Mouse (Mus musculus): ENCODE measurements around the gene Slc13a1. TPM values are rescaled to one million over a fixed set of nuclear protein-coding genes. Genes with fewer than 3 reads are reported as not detected.

Gene Slc13a1
- polyA plus RNA-seq, 1 experiment from 2014 or later, result not detected

GRCm38 (mm10) chr6:24154901-24155300, 13.0 kb downstream of the Slc13a1 start:
- Histone ChIP-seq H3K36me3 (ENCODE audit: insufficient read depth, low read length) (no peaks in the 10 kb centered on the region), H3K9ac (replicated peaks; ENCODE audit: low read depth) (no peak overlapping the region), H3K27ac (ENCODE audit: low read length) (no peak overlapping the region), H3K9me3 (ENCODE audit: low read length) (no peaks in the 10 kb centered on the region), H3K4me3 (ENCODE audit: low read depth, low read length) (no peak overlapping the region), H3K4me1 (ENCODE audit: insufficient read depth, low read depth, low read length) (no peaks in the 10 kb centered on the region), H3K27me3 (replicated peaks; ENCODE audit: insufficient read depth, low read length) (no peaks in the 10 kb centered on the region), H3K4me2 (replicated peaks; ENCODE audit: low read depth, low read length) (no peak overlapping the region)
- 59% methylated on average over 4 of the region's 4 CpGs for WGBS
- ATAC-seq, result no peak
- TF ChIP-seq CTCF (IDR thresholded peaks at IDR 0.05) (no peak), EP300 (IDR thresholded peaks at IDR 0.05) (no peak)
- DNase-seq (ENCODE audit: low spot score), result no peak

- Histone ChIP-seq H3K4me3 (ENCODE audit: low read depth, low read length) (no peak overlapping the region), H3K27me3 (replicated peaks; ENCODE audit: insufficient read depth, low read length) (no peaks in the 10 kb centered on the region), H3K4me2 (replicated peaks; ENCODE audit: low read depth, low read length) (no peak overlapping the region), H3K27ac (ENCODE audit: low read length) (no peak overlapping the region), H3K4me1 (ENCODE audit: insufficient read depth, low read depth, low read length) (no peaks in the 10 kb centered on the region), H3K36me3 (ENCODE audit: insufficient read depth, low read length) (no peaks in the 10 kb centered on the region), H3K9ac (replicated peaks; ENCODE audit: low read depth) (no peak overlapping the region), H3K9me3 (ENCODE audit: low read length) (no peaks in the 10 kb centered on the region)
- WGBS, result 90% methylated on average over 4 of the region's 4 CpGs
- ATAC-seq (no peak), DNase-seq (ENCODE audit: low spot score) (no peak)
- TF ChIP-seq CTCF (IDR thresholded peaks at IDR 0.05), result no peak
- no peak for TF ChIP-seq EP300 (IDR thresholded peaks at IDR 0.05)
These were observed 34.9 kb downstream of the Slc13a1 start for GRCm38 (mm10) chr6:24132951-24133350.

GRCm38 (mm10) chr6:24122632-24123031, 45.3 kb downstream of the Slc13a1 start:
- TF ChIP-seq CTCF (IDR thresholded peaks at IDR 0.05), result no peak
- TF ChIP-seq EP300 (IDR thresholded peaks at IDR 0.05), result no peak
- Histone ChIP-seq H3K9ac (replicated peaks; ENCODE audit: low read depth) (no peak overlapping the region), H3K27ac (ENCODE audit: low read length) (no peak overlapping the region), H3K27me3 (replicated peaks; ENCODE audit: insufficient read depth, low read length) (no peaks in the 10 kb centered on the region), H3K4me2 (replicated peaks; ENCODE audit: low read depth, low read length) (no peak overlapping the region), H3K4me1 (ENCODE audit: insufficient read depth, low read depth, low read length) (no peaks in the 10 kb centered on the region), H3K9me3 (ENCODE audit: low read length) (no peaks in the 10 kb centered on the region), H3K36me3 (ENCODE audit: insufficient read depth, low read length) (no peaks in the 10 kb centered on the region), H3K4me3 (ENCODE audit: low read depth, low read length) (no peak overlapping the region)
- no peak for ATAC-seq
- no peak for DNase-seq (ENCODE audit: low spot score)

GRCm38 (mm10) chr6:24111614-24112013, 56.3 kb downstream of the Slc13a1 start:
- no peaks in the 10 kb centered on the region for H3K9me3 ChIP-seq (ENCODE audit: low read length)
- no peak for ATAC-seq
- H3K27me3 ChIP-seq (replicated peaks; ENCODE audit: insufficient read depth, low read length), result no peaks in the 10 kb centered on the region
- DNase-seq (ENCODE audit: low spot score), result no peak
- TF ChIP-seq CTCF (IDR thresholded peaks at IDR 0.05) (no peak), EP300 (IDR thresholded peaks at IDR 0.05) (no peak)
- no peaks in the 10 kb centered on the region for H3K36me3 ChIP-seq (ENCODE audit: insufficient read depth, low read length)
- WGBS, result 90% methylated on average over 8 of the region's 8 CpGs
- H3K9ac ChIP-seq (replicated peaks; ENCODE audit: low read depth), result no peak overlapping the region
- H3K4me2 ChIP-seq (replicated peaks; ENCODE audit: low read depth, low read length), result no peak overlapping the region
- no peak overlapping the region for H3K27ac ChIP-seq (ENCODE audit: low read length)
- H3K4me1 ChIP-seq (ENCODE audit: insufficient read depth, low read depth, low read length), result no peaks in the 10 kb centered on the region
- H3K4me3 ChIP-seq (ENCODE audit: low read depth, low read length), result no peak overlapping the region

GRCm38 (mm10) chr6:24108471-24108870, 59.4 kb downstream of the Slc13a1 start:
- Histone ChIP-seq H3K27ac (ENCODE audit: low read length) (no peak overlapping the region), H3K36me3 (ENCODE audit: insufficient read depth, low read length) (no peaks in the 10 kb centered on the region), H3K4me2 (replicated peaks; ENCODE audit: low read depth, low read length) (no peak overlapping the region), H3K27me3 (replicated peaks; ENCODE audit: insufficient read depth, low read length) (no peaks in the 10 kb centered on the region), H3K9me3 (ENCODE audit: low read length) (no peaks in the 10 kb centered on the region), H3K4me3 (ENCODE audit: low read depth, low read length) (no peak overlapping the region), H3K9ac (replicated peaks; ENCODE audit: low read depth) (no peak overlapping the region), H3K4me1 (ENCODE audit: insufficient read depth, low read depth, low read length) (no peaks in the 10 kb centered on the region)
- WGBS, result 93% methylated on average over 4 of the region's 4 CpGs
- ATAC-seq (no peak), DNase-seq (ENCODE audit: low spot score) (no peak)
- no peak for TF ChIP-seq EP300 (IDR thresholded peaks at IDR 0.05)
- TF ChIP-seq CTCF (IDR thresholded peaks at IDR 0.05), result no peak

GRCm38 (mm10) chr6:24106157-24106556, 61.7 kb downstream of the Slc13a1 start:
- Histone ChIP-seq H3K4me3 (ENCODE audit: low read depth, low read length) (no peak overlapping the region), H3K27ac (ENCODE audit: low read length) (no peak overlapping the region), H3K9ac (replicated peaks; ENCODE audit: low read depth) (no peak overlapping the region), H3K4me1 (ENCODE audit: insufficient read depth, low read depth, low read length) (no peaks in the 10 kb centered on the region), H3K9me3 (ENCODE audit: low read length) (no peaks in the 10 kb centered on the region), H3K36me3 (ENCODE audit: insufficient read depth, low read length) (no peaks in the 10 kb centered on the region), H3K4me2 (replicated peaks; ENCODE audit: low read depth, low read length) (no peak overlapping the region), H3K27me3 (replicated peaks; ENCODE audit: insufficient read depth, low read length) (no peaks in the 10 kb centered on the region)
- no peak for TF ChIP-seq CTCF (IDR thresholded peaks at IDR 0.05)
- TF ChIP-seq EP300 (IDR thresholded peaks at IDR 0.05), result no peak
- DNase-seq (ENCODE audit: low spot score), result no peak
- no peak for ATAC-seq
- WGBS, result 53% methylated on average over 3 of the region's 3 CpGs

GRCm38 (mm10) chr6:24105681-24106080, 62.2 kb downstream of the Slc13a1 start:
- ATAC-seq, result no peak
- no peaks in the 10 kb centered on the region for H3K9me3 ChIP-seq (ENCODE audit: low read length)
- no peak overlapping the region for H3K9ac ChIP-seq (replicated peaks; ENCODE audit: low read depth)
- H3K36me3 ChIP-seq (ENCODE audit: insufficient read depth, low read length), result no peaks in the 10 kb centered on the region
- DNase-seq (ENCODE audit: low spot score), result no peak
- no peak overlapping the region for H3K4me3 ChIP-seq (ENCODE audit: low read depth, low read length)
- TF ChIP-seq CTCF (IDR thresholded peaks at IDR 0.05) (no peak), EP300 (IDR thresholded peaks at IDR 0.05) (no peak)
- no peaks in the 10 kb centered on the region for H3K27me3 ChIP-seq (replicated peaks; ENCODE audit: insufficient read depth, low read length)
- H3K4me1 ChIP-seq (ENCODE audit: insufficient read depth, low read depth, low read length), result no peaks in the 10 kb centered on the region
- no peak overlapping the region for H3K27ac ChIP-seq (ENCODE audit: low read length)
- 61% methylated on average over 5 of the region's 5 CpGs for WGBS
- no peak overlapping the region for H3K4me2 ChIP-seq (replicated peaks; ENCODE audit: low read depth, low read length)

All from lung, postnatal 0 days (tissue).